Comparison of ENCODE assay signal across 12 mouse cellular contexts in the genomic region with DNA sequence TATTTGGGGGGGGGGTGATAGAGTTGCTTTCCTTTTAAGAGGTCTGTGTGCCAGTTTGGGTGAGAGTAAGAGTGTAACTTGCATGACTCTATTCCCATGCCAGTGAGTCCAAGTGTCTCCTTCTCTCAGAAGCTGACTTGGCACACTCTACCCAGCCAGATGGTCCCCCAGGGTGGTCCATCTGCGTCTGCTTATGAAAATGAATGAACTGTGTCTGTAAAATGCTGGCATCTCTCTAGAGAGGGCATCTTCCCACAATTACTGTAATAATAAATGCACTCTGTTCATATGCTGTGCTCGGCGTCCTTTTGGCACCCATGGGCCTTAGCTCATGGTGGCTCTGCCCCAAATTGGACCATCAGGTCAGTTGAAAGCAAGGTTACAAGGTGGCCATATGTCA.
A peak's percentile ranks its signal among the peaks of the same experiment; 100 is the strongest.
DNase-seq lines count a peak whose midpoint lies in the region; ATAC-seq lines count a peak whose summit lies in the region.
"Had no signal": no experiment of that assay in that cellular context is flagged by ENCODE, and none has a peak within 500 bp of the region (broad histone marks: within the 10 kb centered on the region; RNA-seq: fewer than 3 reads in every experiment).

No protein-coding gene starts in this region.

- H3K27ac ChIP-seq in embryonic facial prominence, embryonic 14.5 days (replicated peaks; ENCODE audit: low read depth, low read length): no peak overlapping the region
- no peak overlapping the region for H3K27ac ChIP-seq in embryonic facial prominence, embryonic 10.5 days (replicated peaks)
- H3K27ac ChIP-seq in forebrain, embryonic 16.5 days (ENCODE audit: low read length): no peak overlapping the region
- H3K27ac ChIP-seq: liver, embryonic 12.5 days had no signal

- no peaks in the 10 kb centered on the region for H3K36me3 ChIP-seq in embryonic facial prominence, embryonic 14.5 days (ENCODE audit: control insufficient read depth, insufficient read depth, low read length)
- H3K36me3 ChIP-seq in embryonic facial prominence, embryonic 10.5 days (replicated peaks): no peaks in the 10 kb centered on the region
- no peaks in the 10 kb centered on the region for H3K36me3 ChIP-seq in forebrain, embryonic 16.5 days (ENCODE audit: control insufficient read depth, insufficient read depth)
- H3K36me3 ChIP-seq: liver, embryonic 12.5 days had no signal

- H3K9ac ChIP-seq in embryonic facial prominence, embryonic 14.5 days (ENCODE audit: low read depth, low read length): no peak overlapping the region
- H3K9ac ChIP-seq in forebrain, embryonic 16.5 days (replicated peaks; ENCODE audit: low read depth, low read length): no peak overlapping the region
- H3K9ac ChIP-seq: liver, embryonic 12.5 days had no signal

- no peaks in the 10 kb centered on the region for H3K27me3 ChIP-seq in embryonic facial prominence, embryonic 14.5 days (replicated peaks; ENCODE audit: control insufficient read depth, insufficient read depth, low read length)
- no peaks in the 10 kb centered on the region for H3K27me3 ChIP-seq in embryonic facial prominence, embryonic 10.5 days (replicated peaks; ENCODE audit: low read depth, poor library complexity, severe bottlenecking)
- H3K27me3 ChIP-seq in forebrain, embryonic 16.5 days (replicated peaks; ENCODE audit: control insufficient read depth, insufficient read depth, low read length): no peaks in the 10 kb centered on the region
- H3K27me3 ChIP-seq: liver, embryonic 12.5 days had no signal

- H3K4me1 ChIP-seq in embryonic facial prominence, embryonic 14.5 days (ENCODE audit: control insufficient read depth, insufficient read depth, low read length): no peaks in the 10 kb centered on the region
- peaks cover 4% of the 10 kb centered on the region; the same call in 1 of the 2 replicates for H3K4me1 ChIP-seq in embryonic facial prominence, embryonic 10.5 days
- peaks cover 8% of the 10 kb centered on the region for H3K4me1 ChIP-seq in forebrain, embryonic 16.5 days (replicated peaks; ENCODE audit: control insufficient read depth, insufficient read depth, low read length)
- H3K4me1 ChIP-seq: liver, embryonic 12.5 days had no signal

- ATAC-seq in embryonic facial prominence, embryonic 14.5 days (ENCODE audit: low read depth): no peak
- ATAC-seq in forebrain, embryonic 16.5 days: peak; percentile 95
- ATAC-seq: liver, embryonic 12.5 days had no signal

- H3K4me2 ChIP-seq in embryonic facial prominence, embryonic 14.5 days (ENCODE audit: low read depth, low read length): no peak overlapping the region
- H3K4me2 ChIP-seq in forebrain, embryonic 16.5 days (ENCODE audit: low read length): no peak overlapping the region
- H3K4me2 ChIP-seq: liver, embryonic 12.5 days had no signal

- peak; percentile 42 for DNase-seq in embryonic facial prominence, embryonic 14.5 days (ENCODE audit: low spot score)
- no peak for DNase-seq in embryonic facial prominence, embryonic 10.5 days (ENCODE audit: low spot score)
- peak; percentile 17 for DNase-seq in retina, postnatal 1 day
- DNase-seq in retina, embryonic 14.5 days (ENCODE audit: low spot score): no peak
- DNase-seq in telencephalon, adult 2 months (ENCODE audit: low read depth, low spot score): peak; percentile 16
- DNase-seq in thymus, postnatal 14 days: no peak
- DNase-seq in left cerebral cortex, adult 9 months (ENCODE audit: low spot score in 2 of 2): no peak
- DNase-seq: heart, postnatal 14 days; kidney, adult 18-20 months; lung, postnatal 4 days had no signal

- no peak overlapping the region for H3K4me3 ChIP-seq in embryonic facial prominence, embryonic 14.5 days (ENCODE audit: low read depth, low read length)
- no peak overlapping the region for H3K4me3 ChIP-seq in embryonic facial prominence, embryonic 10.5 days
- H3K4me3 ChIP-seq in forebrain, embryonic 16.5 days (replicated peaks; ENCODE audit: low read length): no peak overlapping the region
- H3K4me3 ChIP-seq: liver, embryonic 12.5 days had no signal

- WGBS in embryonic facial prominence, embryonic 14.5 days: 67% methylated on average over 3 of the region's 3 CpGs
- WGBS in embryonic facial prominence, embryonic 10.5 days: 84% methylated on average over 3 of the region's 3 CpGs
- WGBS in forebrain, embryonic 16.5 days: 36% methylated on average over 3 of the region's 3 CpGs

- H3K9me3 ChIP-seq in embryonic facial prominence, embryonic 14.5 days (ENCODE audit: control insufficient read depth, low read length): no peaks in the 10 kb centered on the region
- H3K9me3 ChIP-seq in embryonic facial prominence, embryonic 10.5 days: no peaks in the 10 kb centered on the region
- no peaks in the 10 kb centered on the region for H3K9me3 ChIP-seq in forebrain, embryonic 16.5 days (ENCODE audit: control insufficient read depth, low read length)
- H3K9me3 ChIP-seq: liver, embryonic 12.5 days had no signal

Comparison
In these comparisons a context has a peak if more than half of its experiments do, and no peak if none do; other contexts are left out.
1. DNase-seq: peak in embryonic facial prominence, embryonic 14.5 days (single experiment), retina, postnatal 1 day (single experiment) and telencephalon, adult 2 months (single experiment); none in embryonic facial prominence, embryonic 10.5 days (single experiment), retina, embryonic 14.5 days (single experiment), thymus, postnatal 14 days (single experiment) and left cerebral cortex, adult 9 months (0 of 2).